Mouse (Mus musculus) MEL (cell line): ENCODE data around the gene C130032M10Rik. TPM values are rescaled to one million over a fixed set of nuclear protein-coding genes. Genes with fewer than 3 reads are reported as not detected.

ENCODE experiments used
- DNase-seq: peaks from one replicate; pipeline ENCODE4 v3.0.0; 2011; ENCODE audit warnings: low read depth, low spot score
- H3K27ac ChIP-seq: 2 replicates; pipeline ENCODE4 v1.5.1; 2012; ENCODE audit warnings: low read depth, mild to moderate bottlenecking, control low read depth, low read length, moderate library complexity; ENCODE audit not compliant: control insufficient read depth
- H3K27me3 ChIP-seq, 2 experiments: fragments of 150-350 bp in 1 of 2; sonication (generic) in 1 of 2; 2 replicates each; pipeline ENCODE4 v1.6.1; 2012; ENCODE audit warnings: low read length in 2 of 2, mild to moderate bottlenecking in 2 of 2, improper control_type of control experiment in 1 of 2, moderate library complexity in 1 of 2; ENCODE audit not compliant: insufficient read depth in 2 of 2, control insufficient read depth in 1 of 2
- H3K36me3 ChIP-seq, 2 experiments: 2 replicates each; pipeline ENCODE4 v1.6.1; 2012 to 2014; ENCODE audit warnings: low read length in 2 of 2, improper control_type of control experiment in 1 of 2, inconsistent platforms in 1 of 2, mild to moderate bottlenecking in 1 of 2; ENCODE audit not compliant: insufficient read depth in 2 of 2, control insufficient read depth in 1 of 2
- H3K4me1 ChIP-seq, 2 experiments: fragments of 150-350 bp in 1 of 2; sonication (generic) in 1 of 2; 2 replicates each; pipeline ENCODE4 v1.6.1; 2012; ENCODE audit warnings: low read length in 2 of 2, improper control_type of control experiment in 1 of 2, mild to moderate bottlenecking in 1 of 2; ENCODE audit not compliant: insufficient read depth in 2 of 2, control insufficient read depth in 1 of 2
- H3K4me3 ChIP-seq, 2 experiments: fragments of 150-350 bp in 1 of 2; sonication (generic) in 1 of 2; 2 replicates each; pipeline ENCODE4 v1.5.1; 2012; ENCODE audit warnings: low read depth in 2 of 2, low read length in 2 of 2, mild to moderate bottlenecking in 2 of 2, moderate library complexity in 2 of 2, control low read depth in 1 of 2, improper control_type of control experiment in 1 of 2; ENCODE audit not compliant: control insufficient read depth in 1 of 2, insufficient read depth in 1 of 2
- H3K79me2 ChIP-seq: 2 replicates; pipeline ENCODE4 v1.6.1; 2012; ENCODE audit warnings: mild to moderate bottlenecking, low read length, moderate library complexity; ENCODE audit not compliant: control insufficient read depth, poor library complexity, insufficient read depth
- H3K9ac ChIP-seq: 2 replicates; pipeline ENCODE4 v1.6.1; 2012; ENCODE audit warnings: low read depth, mild to moderate bottlenecking, control low read depth, low read length, moderate library complexity; ENCODE audit not compliant: control insufficient read depth, poor library complexity, severe bottlenecking
- H3K9me3 ChIP-seq: fragments of 150-350 bp; sonication (generic); replicated peaks from 2 replicates; pipeline ENCODE4 v1.6.1; 2012; ENCODE audit warnings: mild to moderate bottlenecking, low read length, improper control_type of control experiment, moderate library complexity; ENCODE audit not compliant: insufficient read depth
- CTCF ChIP-seq, 3 experiments: IDR thresholded peaks in 2 of 3; conservative IDR thresholded peaks in 1 of 3; 2 replicates each; pipeline ENCODE4 v1.5.1; 2011 to 2012; ENCODE audit warnings: low read length in 3 of 3, low read depth in 2 of 3, mild to moderate bottlenecking in 2 of 3, improper control_type of control experiment in 1 of 3, inconsistent platforms in 1 of 3, mixed read lengths in 1 of 3, moderate library complexity in 1 of 3; ENCODE audit not compliant: control insufficient read depth in 1 of 3, insufficient read depth in 1 of 3, poor library complexity in 1 of 3, severe bottlenecking in 1 of 3
- ETS1 ChIP-seq: IDR thresholded peaks from 2 replicates; pipeline ENCODE4 v1.6.1; 2012; ENCODE audit warnings: low read depth, mild to moderate bottlenecking, inconsistent platforms, low read length, improper control_type of control experiment, moderate library complexity
- GATA1 ChIP-seq: IDR thresholded peaks from 2 replicates; pipeline ENCODE4 v1.6.1; 2011; ENCODE audit warnings: low read depth, low read length, improper control_type of control experiment
- KAT2A ChIP-seq: conservative IDR thresholded peaks from 2 replicates; pipeline ENCODE4 v1.6.1; 2012; ENCODE audit warnings: low read depth, low read length, improper control_type of control experiment, inconsistent platforms
- MEF2A ChIP-seq: IDR thresholded peaks from 2 replicates; pipeline ENCODE4 v1.6.1; 2014; ENCODE audit warnings: low read depth, mild to moderate bottlenecking, inconsistent platforms, low read length, improper control_type of control experiment; ENCODE audit not compliant: poor library complexity, insufficient replicate concordance, severe bottlenecking; ENCODE audit errors: extremely low read depth
- NELFE ChIP-seq: IDR thresholded peaks from 2 replicates; pipeline ENCODE4 v1.6.1; 2011; ENCODE audit warnings: low read depth, low read length, improper control_type of control experiment
- POLR2A ChIP-seq, 2 experiments: IDR thresholded peaks; 2 replicates each; pipeline ENCODE4 v1.6.1; 2011 to 2012; ENCODE audit warnings: low read length in 2 of 2, mild to moderate bottlenecking in 2 of 2, control low read depth in 1 of 2, improper control_type of control experiment in 1 of 2, low read depth in 1 of 2, moderate library complexity in 1 of 2; ENCODE audit not compliant: control insufficient read depth in 1 of 2, insufficient read depth in 1 of 2, poor library complexity in 1 of 2
- POLR2AphosphoS2 ChIP-seq: IDR thresholded peaks from 2 replicates; pipeline ENCODE4 v1.6.1; 2011; ENCODE audit warnings: low read length, improper control_type of control experiment
- POLR2AphosphoS5 ChIP-seq: IDR thresholded peaks from 2 replicates; pipeline ENCODE4 v1.6.1; 2012; ENCODE audit warnings: low read depth, borderline replicate concordance, mild to moderate bottlenecking, inconsistent platforms, low read length, moderate library complexity, mixed read lengths
- RCOR1 ChIP-seq: IDR thresholded peaks from 2 replicates; pipeline ENCODE4 v1.6.1; 2012; ENCODE audit warnings: low read depth, mild to moderate bottlenecking, inconsistent platforms, low read length, improper control_type of control experiment
- TCF12 ChIP-seq: IDR thresholded peaks from 2 replicates; pipeline ENCODE4 v1.6.1; 2014; ENCODE audit warnings: low read depth, mild to moderate bottlenecking, inconsistent platforms, low read length, improper control_type of control experiment, moderate library complexity
- USF2 ChIP-seq, 2 experiments: IDR thresholded peaks; 2 replicates each; pipeline ENCODE4 v1.6.1; 2011 to 2012; ENCODE audit warnings: improper control_type of control experiment in 2 of 2, low read length in 2 of 2, borderline replicate concordance in 1 of 2, inconsistent platforms in 1 of 2, low read depth in 1 of 2, mild to moderate bottlenecking in 1 of 2; ENCODE audit not compliant: insufficient read depth in 1 of 2
- ZC3H11A ChIP-seq: IDR thresholded peaks from 2 replicates; pipeline ENCODE4 v1.6.1; 2012; ENCODE audit warnings: low read depth, mild to moderate bottlenecking, inconsistent platforms, low read length, improper control_type of control experiment
- ZMIZ1 ChIP-seq: IDR thresholded peaks from 2 replicates; pipeline ENCODE4 v1.6.1; 2012; ENCODE audit warnings: low read depth, mild to moderate bottlenecking, inconsistent platforms, low read length, improper control_type of control experiment, moderate library complexity
- ZNF384 ChIP-seq: IDR thresholded peaks from 2 replicates; pipeline ENCODE4 v1.6.1; 2012; ENCODE audit warnings: low read depth, mild to moderate bottlenecking, inconsistent platforms, low read length, improper control_type of control experiment
- polyA plus RNA-seq, 2 experiments: library from polyadenylated mRNA; stranded (reverse) in 1 of 2; unstranded in 1 of 2; fragments of >175 nt in 1 of 2; fragments of >200 nt in 1 of 2; gene quantifications; 2 replicates each; pipeline versions ENCODE4 v1.2.1 to v1.2.4; 2012; ENCODE audit warnings: low replicate concordance in 2 of 2, low read depth in 1 of 2; ENCODE audit not compliant: insufficient read length in 2 of 2, insufficient read depth in 1 of 2, missing spikeins in 1 of 2
- total RNA-seq: library from RNA; depleted of rRNA; stranded (reverse); fragments of 300-350 nt; gene quantifications from 2 replicates; pipeline ENCODE4 v1.2.3, GENCODE M21; 2012

The C130032M10Rik gene
- total and polyA plus RNA-seq, 3 experiments = not detected

- H3K9ac ChIP-seq = no peak overlapping the region
- H3K27me3 ChIP-seq = no peaks in the 10 kb centered on the region
- H3K9me3 ChIP-seq = no peaks in the 10 kb centered on the region
- TF ChIP-seq POLR2AphosphoS5 (no peak), GATA1 (no peak), ZNF384 (no peak), TCF12 (no peak), KAT2A (no peak), RCOR1 (no peak), ETS1 (no peak), CTCF (IDR thresholded peaks at IDR 0.05 in 2 of 3, conservative IDR thresholded peaks at IDR 0.05 in 1 of 3; ENCODE audit: control insufficient read depth in 1 of 3, insufficient read depth in 1 of 3, low read depth in 2 of 3, low read length in 3 of 3, poor library complexity in 1 of 3, severe bottlenecking in 1 of 3) (no peak), ZMIZ1 (no peak), MEF2A (no peak), POLR2A (IDR thresholded peaks at IDR 0.05; ENCODE audit: control insufficient read depth in 1 of 2, insufficient read depth in 1 of 2, low read depth in 1 of 2, low read length in 2 of 2, poor library complexity in 1 of 2) (no peak), ZC3H11A (no peak)
- TF ChIP-seq, all 39 proteins: peak for 0
- Histone ChIP-seq H3K4me1 (no peaks in the 10 kb centered on the region), H3K4me3 (no peak overlapping the region), H3K36me3 (no peaks in the 10 kb centered on the region; a peak in 1 of 4 replicates), H3K79me2 (no peaks in the 10 kb centered on the region), H3K27ac (no peak overlapping the region)
- no peak for DNase-seq
Measured at GRCm38 (mm10) chr9:114468217-114468616, 47.3 kb upstream of the C130032M10Rik start.

DNA sequence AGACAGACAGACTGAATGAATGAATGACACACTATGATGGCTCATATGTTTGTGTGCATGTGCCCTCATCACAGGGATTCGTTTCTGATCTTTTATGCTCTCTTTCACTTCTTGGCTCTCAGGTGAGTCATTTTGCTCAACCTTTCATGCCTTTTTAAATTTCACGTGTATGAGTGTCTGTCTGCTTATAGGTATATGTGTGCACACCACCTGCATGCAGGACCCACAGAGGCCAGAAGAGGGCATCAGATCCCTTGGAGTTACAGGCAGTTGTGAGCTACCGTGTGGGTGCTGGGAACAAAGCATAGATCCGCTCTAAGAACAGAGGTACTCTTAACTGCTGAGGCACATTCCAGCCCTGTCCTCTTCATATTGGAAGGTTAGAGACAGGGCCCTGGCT lies 46.8 kb upstream of the C130032M10Rik start:
- peak; percentile 11 for DNase-seq
- Histone ChIP-seq H3K79me2 (no peaks in the 10 kb centered on the region), H3K9me3 (no peaks in the 10 kb centered on the region), H3K36me3 (no peaks in the 10 kb centered on the region; a peak in 1 of 4 replicates), H3K9ac (no peak overlapping the region), H3K27me3 (no peaks in the 10 kb centered on the region), H3K4me1 (no peaks in the 10 kb centered on the region), H3K27ac (no peak overlapping the region)
- TF ChIP-seq CTCF (IDR thresholded peaks at IDR 0.05 in 2 of 3, conservative IDR thresholded peaks at IDR 0.05 in 1 of 3; ENCODE audit: control insufficient read depth in 1 of 3, insufficient read depth in 1 of 3, low read depth in 2 of 3, low read length in 3 of 3, poor library complexity in 1 of 3, severe bottlenecking in 1 of 3) (peak; percentile 20 to 30 (median 20); a peak in 3 of 6 replicates), USF2 (IDR thresholded peaks at IDR 0.05; ENCODE audit: borderline replicate concordance in 1 of 2, insufficient read depth in 1 of 2, low read depth in 1 of 2, low read length in 2 of 2) (no peak), POLR2AphosphoS5 (no peak), NELFE (no peak), POLR2AphosphoS2 (no peak)
- TF ChIP-seq, all 39 proteins: peak for 1
- H3K4me3 ChIP-seq = no peak overlapping the region
